Comparison of ENCODE assay signal across 19 mouse cellular contexts in genomic region chr5:63943291-63943690, GRCm38 (mm10). TPM values are rescaled to one million over a fixed set of nuclear protein-coding genes. Genes with fewer than 3 reads are reported as not detected.
DNase-seq lines count a peak whose midpoint lies in the region; ATAC-seq and TF ChIP-seq lines count a peak whose summit lies in the region.
"Had no signal": no experiment of that assay in that cellular context is flagged by ENCODE, and none has a peak within 500 bp of the region (broad histone marks: within the 10 kb centered on the region; RNA-seq: fewer than 3 reads in every experiment).

No protein-coding gene starts in this region.

- peak; percentile 62 for ATAC-seq in common myeloid progenitor, adult 5-6 weeks (replicated peaks; ENCODE audit: low read depth, poor library complexity, severe bottlenecking)
- peak; percentile 67 for ATAC-seq in megakaryocyte-erythroid progenitor cell, adult 5-6 weeks (replicated peaks; ENCODE audit: low FRiP score, low TSS enrichment, poor library complexity, severe bottlenecking)
- ATAC-seq: forebrain, embryonic 13.5 days; midbrain, embryonic 15.5 days had no signal

- TF ChIP-seq EP300 in MEL (IDR thresholded peaks at IDR 0.05; ENCODE audit: low read depth in 1 of 2, low read length in 2 of 2): no peak

- H3K9me3 ChIP-seq in MEL (replicated peaks; ENCODE audit: insufficient read depth, low read length): no peaks in the 10 kb centered on the region
- H3K9me3 ChIP-seq: forebrain, embryonic 13.5 days; heart, embryonic 12.5 days; midbrain, embryonic 15.5 days had no signal

- no peak overlapping the region for H3K9ac ChIP-seq in MEL (ENCODE audit: control insufficient read depth, low read depth, low read length, poor library complexity, severe bottlenecking)
- H3K9ac ChIP-seq: forebrain, embryonic 13.5 days; heart, embryonic 12.5 days; lung, embryonic 14.5 days; midbrain, embryonic 15.5 days had no signal

- no peak for TF ChIP-seq CTCF in MEL (IDR thresholded peaks at IDR 0.05 in 2 of 3, conservative IDR thresholded peaks at IDR 0.05 in 1 of 3; ENCODE audit: control insufficient read depth in 1 of 3, insufficient read depth in 1 of 3, low read depth in 2 of 3, low read length in 3 of 3, poor library complexity in 1 of 3, severe bottlenecking in 1 of 3)

- no peak overlapping the region for H3K27ac ChIP-seq in MEL (ENCODE audit: control insufficient read depth, low read depth, low read length)
- H3K27ac ChIP-seq: forebrain, embryonic 13.5 days; midbrain, embryonic 15.5 days had no signal

- no peaks in the 10 kb centered on the region for H3K27me3 ChIP-seq in MEL (ENCODE audit: control insufficient read depth in 1 of 2, insufficient read depth in 2 of 2, low read length in 2 of 2)
- H3K27me3 ChIP-seq: forebrain, embryonic 13.5 days; heart, embryonic 12.5 days; midbrain, embryonic 15.5 days had no signal

- TF ChIP-seq POLR2A in MEL (IDR thresholded peaks at IDR 0.05; ENCODE audit: control insufficient read depth in 1 of 2, insufficient read depth in 1 of 2, low read depth in 1 of 2, low read length in 2 of 2, poor library complexity in 1 of 2): no peak

- H3K79me2 ChIP-seq in MEL (ENCODE audit: control insufficient read depth, insufficient read depth, low read length, poor library complexity): no peaks in the 10 kb centered on the region

- no peak for TF ChIP-seq RAD21 in MEL (IDR thresholded peaks at IDR 0.05; ENCODE audit: low read depth, low read length)

- peak; percentile 38 to 55 for DNase-seq in B cell, adult 2 months
- DNase-seq in MEL (ENCODE audit: low read depth, low spot score): peak; percentile 43
- no peak for DNase-seq in right cerebral cortex, postnatal 36 days (ENCODE audit: low spot score in 2 of 2)
- no peak for DNase-seq in urinary bladder, adult 2 months (ENCODE audit: low spot score)
- DNase-seq in right cerebral cortex, postnatal 10 days (ENCODE audit: low spot score in 2 of 2): no peak
- DNase-seq: adrenal gland, postnatal 36 days; cerebellum, postnatal 14 days; gastrocnemius, postnatal 36 days; heart, postnatal 36 days; kidney, adult 9 months; layer of hippocampus, postnatal 36 days; left cerebral cortex, postnatal 4 days; lung, embryonic 14.5 days; right cerebral cortex, adult 18-20 months had no signal

- peaks cover 6 to 15% of the 10 kb centered on the region in 2 experiments for H3K4me1 ChIP-seq in MEL (ENCODE audit: control insufficient read depth in 1 of 2, insufficient read depth in 2 of 2, low read length in 2 of 2)
- H3K4me1 ChIP-seq: heart, embryonic 12.5 days; midbrain, embryonic 15.5 days had no signal

- peaks cover 0 to 17% of the 10 kb centered on the region in 2 experiments; a peak in 3 of 4 replicates for H3K36me3 ChIP-seq in MEL (ENCODE audit: control insufficient read depth in 1 of 2, insufficient read depth in 2 of 2, low read length in 2 of 2)
- H3K36me3 ChIP-seq: heart, embryonic 12.5 days; midbrain, embryonic 15.5 days had no signal

- H3K4me3 ChIP-seq in MEL (ENCODE audit: control insufficient read depth in 1 of 2, insufficient read depth in 1 of 2, low read depth in 2 of 2, low read length in 2 of 2): no peak overlapping the region
- H3K4me3 ChIP-seq: forebrain, embryonic 13.5 days; heart, embryonic 12.5 days; midbrain, embryonic 15.5 days had no signal

TF ChIP-seq in MEL, 35 proteins besides CTCF, POLR2A, EP300 and RAD21:
- TF ChIP-seq USF2 (IDR thresholded peaks at IDR 0.05; ENCODE audit: borderline replicate concordance in 1 of 2, insufficient read depth in 1 of 2, low read depth in 1 of 2, low read length in 2 of 2) (no peak), ETS1 (IDR thresholded peaks at IDR 0.05; ENCODE audit: low read depth, low read length) (peak; percentile 66)
TF ChIP-seq in MEL: peak in this region for 1.

RNA-seq across cellular contexts. Expression of gene Rell1, which starts 25.4 kb away (rescaled TPM):
- 2.1 and 2.2 TPM in 2 replicates for total RNA-seq in MEL (2012; rRNA removed)
- polyA plus RNA-seq in MEL (2012; ENCODE audit: insufficient read depth in 1 of 2, insufficient read length in 2 of 2, low read depth in 1 of 2, low replicate concordance in 2 of 2, missing spikeins in 1 of 2): 1 to 10 TPM in 1 of 2 experiments, not detected in 1; 5.2 TPM
- 11.5 and 14.1 TPM in 2 replicates for total RNA-seq in common myeloid progenitor, adult 5-6 weeks (2017)
- 7.0 and 8.5 TPM in 2 replicates for total RNA-seq in megakaryocyte-erythroid progenitor cell, adult 5-6 weeks (2014; fragmentation: Nextera tagmentation)
- 13.1 and 14.6 TPM in 2 replicates for total RNA-seq in megakaryocyte-erythroid progenitor cell, adult 5-6 weeks (2017)
- 21.4 and 24.1 TPM in 2 replicates for polyA plus RNA-seq in urinary bladder, adult 2 months (2012; rRNA removed)

Comparison
In these comparisons a context has a peak if more than half of its experiments do, and no peak if none do; other contexts are left out.
1. DNase-seq: peak in B cell, adult 2 months (2 of 2) and MEL (single experiment); none in right cerebral cortex, postnatal 36 days (0 of 2), urinary bladder, adult 2 months (single experiment) and right cerebral cortex, postnatal 10 days (0 of 2).